Mouse (Mus musculus) hindbrain, embryonic 16.5 days (tissue): ENCODE measurements around the gene Flad1. TPM values are rescaled to one million over a fixed set of nuclear protein-coding genes. Genes with fewer than 3 reads are reported as not detected.

Experiments
- ATAC-seq: fragments of 200-750 bp; cut with Nextera tagmentation; 2 replicates; pipeline ENCODE4 v1.8.0; 2017; ENCODE audit warnings: moderate TSS enrichment, moderate library complexity
- H3K27ac ChIP-seq: fragments of 300-500 bp; sonication (generic); 2 replicates; pipeline ENCODE4 v1.5.1; 2014; ENCODE audit warnings: low read depth, mild to moderate bottlenecking, control low read depth, low read length, moderate library complexity
- H3K27me3 ChIP-seq: fragments of 300-500 bp; sonication (generic); replicated peaks from 2 replicates; pipeline ENCODE4 v1.6.1; 2014; ENCODE audit warnings: low read length; ENCODE audit not compliant: control insufficient read depth, insufficient read depth
- H3K36me3 ChIP-seq: fragments of 300-500 bp; sonication (generic); 2 replicates; pipeline ENCODE4 v1.6.1; 2014; ENCODE audit warnings: mild to moderate bottlenecking, low read length, moderate library complexity, mixed read lengths; ENCODE audit not compliant: control insufficient read depth, insufficient read depth
- H3K4me1 ChIP-seq: fragments of 300-500 bp; sonication (generic); 2 replicates; pipeline ENCODE4 v1.6.1; 2014; ENCODE audit warnings: low read depth, low read length; ENCODE audit not compliant: control insufficient read depth, insufficient read depth
- H3K4me2 ChIP-seq: fragments of 300-500 bp; sonication (generic); 2 replicates; pipeline ENCODE4 v1.6.1; 2014; ENCODE audit warnings: mild to moderate bottlenecking, low read length, control low read depth, moderate library complexity
- H3K4me3 ChIP-seq: fragments of 300-500 bp; sonication (generic); 2 replicates; pipeline ENCODE4 v1.5.1; 2014; ENCODE audit warnings: mild to moderate bottlenecking, low read length, control low read depth, moderate library complexity
- H3K9ac ChIP-seq: fragments of 300-500 bp; sonication (generic); 2 replicates; pipeline ENCODE4 v1.6.1; 2014; ENCODE audit warnings: low read depth, mild to moderate bottlenecking, control low read depth, low read length, moderate library complexity
- H3K9me3 ChIP-seq: fragments of 300-500 bp; sonication (generic); 2 replicates; pipeline ENCODE4 v1.6.1; 2014; ENCODE audit warnings: mild to moderate bottlenecking, low read length, moderate library complexity; ENCODE audit not compliant: control insufficient read depth
- WGBS: fragments of 180-500 bp; shearing (Covaris S2); extraction: QIAGEN DNeasy Blood & Tissue Kit; methylation state at CpG from one replicate; pipeline ENCODE4 v1.1.7; 2014; 5-methylcytosine and 5-hydroxymethylcytosine counted together
- polyA plus RNA-seq: library from polyadenylated mRNA; unstranded; fragments of >200 nt; fragmentation: Nextera tagmentation; extraction: Ambion mirVana; gene quantifications from 2 replicates; pipeline ENCODE4 v1.2.1, GENCODE M21; 2015

Gene Flad1
- polyA plus RNA-seq, 1 experiment from 2014 or later: 34.7 TPM

DNA sequence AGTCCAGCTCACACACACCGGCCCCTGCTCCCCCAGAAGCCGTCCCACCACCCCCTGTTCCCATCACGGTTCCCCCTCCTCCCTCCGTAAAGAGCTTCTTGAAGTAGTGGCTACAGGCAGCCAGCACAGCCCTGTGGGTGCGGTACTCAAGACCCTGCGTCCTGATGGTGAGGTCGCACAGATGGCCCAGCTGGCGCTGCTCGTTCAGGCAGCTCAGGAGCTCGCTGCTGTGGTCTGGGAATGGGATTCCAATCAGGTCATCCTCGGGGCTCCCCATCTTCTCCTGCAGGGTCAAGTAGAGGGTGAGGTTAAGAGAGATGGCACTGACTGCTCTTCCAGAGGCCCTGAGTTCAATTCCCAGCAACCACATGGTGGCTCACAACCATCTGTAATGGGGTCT lies 30.4 kb downstream of the Flad1 start:
- WGBS: 74% methylated on average over 10 of the region's 11 CpGs
- Histone ChIP-seq H3K9me3 (no peaks in the 10 kb centered on the region), H3K4me2 (no peak overlapping the region), H3K4me3 (no peak overlapping the region), H3K36me3 (no peaks in the 10 kb centered on the region), H3K27ac (no peak overlapping the region), H3K4me1 (peaks cover 10% of the 10 kb centered on the region), H3K9ac (no peak overlapping the region), H3K27me3 (no peaks in the 10 kb centered on the region)
- ATAC-seq: no peak

DNA sequence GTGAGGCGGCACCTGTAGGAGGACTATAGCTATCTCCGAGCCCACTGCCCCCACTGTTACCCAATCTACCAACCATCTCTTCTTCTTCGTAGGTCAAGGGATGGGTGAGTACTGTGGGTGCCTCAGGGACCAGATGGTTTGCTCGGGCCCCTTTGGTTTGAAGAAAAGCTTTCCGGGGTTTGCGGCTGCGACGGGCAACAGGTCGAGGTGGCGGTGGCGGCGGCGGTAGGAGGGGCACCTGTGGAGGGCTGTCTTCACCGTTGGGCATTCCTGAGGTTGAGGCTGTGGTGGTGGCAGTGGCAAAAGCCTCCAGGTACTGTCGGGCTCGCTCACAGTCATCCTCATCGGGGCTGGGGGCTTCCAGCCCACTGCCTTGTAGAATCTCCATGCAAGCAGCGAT lies 31.0 kb downstream of the Flad1 start:
- no peak overlapping the region for H3K4me3 ChIP-seq
- H3K9me3 ChIP-seq: no peaks in the 10 kb centered on the region
- no peak overlapping the region for H3K4me2 ChIP-seq
- no peak overlapping the region for H3K27ac ChIP-seq
- H3K36me3 ChIP-seq: no peaks in the 10 kb centered on the region
- H3K9ac ChIP-seq: no peak overlapping the region
- H3K27me3 ChIP-seq: no peaks in the 10 kb centered on the region
- WGBS: 96% methylated on average over 18 of the region's 18 CpGs
- peaks cover 10% of the 10 kb centered on the region for H3K4me1 ChIP-seq
- ATAC-seq: no peak

GRCm38 (mm10) chr3:89380291-89380690 lies 31.4 kb downstream of the Flad1 start:
- no peak overlapping the region for H3K27ac ChIP-seq
- H3K4me2 ChIP-seq: no peak overlapping the region
- no peaks in the 10 kb centered on the region for H3K27me3 ChIP-seq
- no peak overlapping the region for H3K4me3 ChIP-seq
- H3K4me1 ChIP-seq: peaks cover 10% of the 10 kb centered on the region
- ATAC-seq: no peak
- no peaks in the 10 kb centered on the region for H3K9me3 ChIP-seq
- 93% methylated on average over 14 of the region's 14 CpGs for WGBS
- H3K36me3 ChIP-seq: no peaks in the 10 kb centered on the region
- H3K9ac ChIP-seq: no peak overlapping the region

DNA sequence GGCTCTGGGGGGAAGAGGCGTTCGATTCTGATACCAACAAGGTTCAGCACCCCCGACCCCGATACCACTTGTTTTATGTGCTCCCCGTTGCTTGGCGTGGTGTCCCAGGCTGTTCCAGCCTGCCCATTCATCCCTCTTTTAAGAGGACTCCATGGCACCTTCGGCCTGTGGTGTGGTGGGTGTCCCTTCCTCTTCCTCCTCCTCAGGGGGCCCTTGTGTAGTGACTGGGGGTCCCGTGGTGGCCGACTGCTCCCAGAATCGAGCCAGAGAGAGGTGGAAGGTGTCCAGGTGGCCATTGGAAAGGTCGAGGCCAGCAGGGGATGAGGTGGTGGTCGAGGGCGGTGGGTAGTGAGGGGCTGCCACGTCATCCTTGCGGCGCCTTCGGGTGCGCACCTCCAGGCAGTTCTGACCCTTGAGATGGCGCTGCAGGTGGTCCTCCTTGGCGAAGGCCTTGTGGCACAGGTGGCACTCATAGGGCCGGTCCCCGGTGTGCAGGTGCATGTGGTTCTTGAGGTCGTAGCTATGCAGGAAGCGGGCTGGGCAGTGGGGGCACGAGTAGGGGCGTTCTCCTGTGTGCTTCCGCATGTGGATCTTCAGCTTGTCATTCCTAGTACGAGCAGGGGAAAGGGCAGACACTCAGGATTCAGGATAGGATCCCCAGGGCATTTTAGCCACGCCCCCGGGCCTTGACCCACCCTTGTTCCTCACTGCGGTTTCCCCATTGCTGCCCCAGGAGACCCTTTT lies 32.1 kb downstream of the Flad1 start:
- no peak for ATAC-seq
- Histone ChIP-seq H3K36me3 (no peaks in the 10 kb centered on the region), H3K27me3 (no peaks in the 10 kb centered on the region), H3K9ac (no peak overlapping the region), H3K4me3 (no peak overlapping the region), H3K4me1 (peaks cover 10% of the 10 kb centered on the region), H3K4me2 (no peak overlapping the region), H3K9me3 (no peaks in the 10 kb centered on the region), H3K27ac (no peak overlapping the region)
- 85% methylated on average over 31 of the region's 31 CpGs for WGBS

- peak overlapping the region; percentile 59; the same call in 1 of the 2 replicates for H3K27ac ChIP-seq
- H3K9ac ChIP-seq: peak overlapping the region; percentile 88
- H3K4me3 ChIP-seq: peak overlapping the region; percentile 68
- peaks cover 10% of the 10 kb centered on the region for H3K4me1 ChIP-seq
- peak; percentile 91 for ATAC-seq
- no peaks in the 10 kb centered on the region for H3K9me3 ChIP-seq
- under 1% methylated on average over 26 of the region's 29 CpGs for WGBS
- H3K27me3 ChIP-seq: no peaks in the 10 kb centered on the region
- H3K36me3 ChIP-seq: no peaks in the 10 kb centered on the region
- H3K4me2 ChIP-seq: peak overlapping the region; percentile 98
Observed at GRCm38 (mm10) chr3:89378394-89379067, 33.1 kb downstream of the Flad1 start.

- no peaks in the 10 kb centered on the region for H3K36me3 ChIP-seq
- no peaks in the 10 kb centered on the region for H3K9me3 ChIP-seq
- H3K9ac ChIP-seq: peak overlapping the region; percentile 88
- H3K4me3 ChIP-seq: peak overlapping the region; percentile 68
- peak; percentile 34; the same call in 1 of the 2 replicates for ATAC-seq
- no peak overlapping the region for H3K27ac ChIP-seq
- H3K27me3 ChIP-seq: no peaks in the 10 kb centered on the region
- H3K4me2 ChIP-seq: peak overlapping the region; percentile 98
- 76% methylated on average over 4 of the region's 4 CpGs for WGBS
- peaks cover 10% of the 10 kb centered on the region for H3K4me1 ChIP-seq
Observed at GRCm38 (mm10) chr3:89377831-89378230, 33.8 kb downstream of the Flad1 start.

GRCm38 (mm10) chr3:89373581-89374231 lies 38.0 kb downstream of the Flad1 start:
- Histone ChIP-seq H3K9me3 (no peaks in the 10 kb centered on the region), H3K36me3 (no peaks in the 10 kb centered on the region), H3K4me2 (no peak overlapping the region), H3K4me3 (no peak overlapping the region), H3K27ac (no peak overlapping the region), H3K9ac (no peak overlapping the region), H3K4me1 (peaks cover 9% of the 10 kb centered on the region), H3K27me3 (no peaks in the 10 kb centered on the region)
- WGBS: 43% methylated on average over 5 of the region's 5 CpGs
- ATAC-seq: no peak

DNA sequence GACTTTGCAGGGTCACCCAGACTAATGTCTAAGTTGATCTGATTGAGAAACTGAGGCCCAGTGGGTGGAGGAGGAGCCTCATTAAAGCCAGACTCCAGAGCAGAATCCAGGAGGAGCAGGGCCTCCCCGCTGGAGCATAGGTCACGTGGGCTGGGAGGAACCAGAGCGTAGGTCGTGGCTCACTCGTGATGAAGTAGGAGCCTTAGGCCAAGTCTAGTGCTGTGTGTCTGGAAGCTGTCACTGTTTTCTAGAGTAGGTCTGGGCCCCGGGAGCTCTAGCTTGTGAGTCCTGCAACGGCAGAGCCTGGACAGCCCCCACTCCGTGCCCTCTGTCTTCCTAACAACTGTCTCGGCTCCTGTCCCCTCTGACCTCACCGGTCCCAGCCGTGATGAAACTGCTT lies 44.3 kb downstream of the Flad1 start:
- Histone ChIP-seq H3K36me3 (no peaks in the 10 kb centered on the region), H3K4me2 (no peak overlapping the region), H3K4me3 (no peak overlapping the region), H3K27me3 (no peaks in the 10 kb centered on the region), H3K27ac (no peak overlapping the region), H3K9me3 (no peaks in the 10 kb centered on the region), H3K4me1 (no peaks in the 10 kb centered on the region), H3K9ac (no peak overlapping the region)
- 77% methylated on average over 11 of the region's 11 CpGs for WGBS
- no peak for ATAC-seq
